Mouse (Mus musculus): ENCODE data around the gene Sgms2. TPM values are rescaled to one million over a fixed set of nuclear protein-coding genes. Genes with fewer than 3 reads are reported as not detected.

The Sgms2 gene
- total RNA-seq, 2 experiments from 2014 or later, result 3.3 to 25.5 TPM

DNA sequence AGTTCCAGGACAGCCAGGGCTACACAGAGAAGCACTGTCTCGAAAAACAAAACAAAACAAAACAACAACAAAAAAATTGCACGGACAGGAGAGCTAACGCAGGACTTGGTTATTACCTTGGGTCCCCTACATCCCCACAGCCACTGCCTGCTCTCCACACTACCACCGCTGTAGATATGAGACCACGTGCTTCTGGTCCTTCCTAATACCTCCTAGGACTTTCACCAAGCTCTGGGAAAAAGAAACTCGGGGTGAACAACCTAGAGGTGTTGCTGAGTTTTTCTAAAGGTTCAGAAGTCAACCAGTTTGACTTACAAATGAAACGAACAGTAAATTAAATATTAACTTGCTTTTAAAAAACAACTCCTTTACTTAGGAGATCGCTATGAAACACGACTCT lies 2.8 kb downstream of the Sgms2 start:
- no peak for DNase-seq

DNA sequence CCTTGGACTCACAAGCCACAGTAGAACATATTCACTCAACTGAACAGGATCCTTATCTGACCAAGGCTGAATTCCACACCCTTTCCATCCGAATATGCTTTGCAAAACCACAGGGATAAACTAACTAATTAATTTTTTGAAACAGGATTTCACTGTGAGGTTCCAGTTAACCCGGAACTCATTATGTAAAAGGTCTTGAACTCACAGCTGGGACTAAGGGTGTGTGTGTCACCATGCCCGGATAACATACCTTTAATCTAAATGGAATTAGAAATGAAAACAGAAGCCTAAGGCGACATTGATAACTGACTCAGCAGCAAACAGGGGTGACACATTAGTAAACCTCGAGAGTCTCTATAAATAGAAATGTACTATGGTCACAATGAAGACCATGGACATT lies 5.8 kb downstream of the Sgms2 start:
- no peak for DNase-seq

DNA sequence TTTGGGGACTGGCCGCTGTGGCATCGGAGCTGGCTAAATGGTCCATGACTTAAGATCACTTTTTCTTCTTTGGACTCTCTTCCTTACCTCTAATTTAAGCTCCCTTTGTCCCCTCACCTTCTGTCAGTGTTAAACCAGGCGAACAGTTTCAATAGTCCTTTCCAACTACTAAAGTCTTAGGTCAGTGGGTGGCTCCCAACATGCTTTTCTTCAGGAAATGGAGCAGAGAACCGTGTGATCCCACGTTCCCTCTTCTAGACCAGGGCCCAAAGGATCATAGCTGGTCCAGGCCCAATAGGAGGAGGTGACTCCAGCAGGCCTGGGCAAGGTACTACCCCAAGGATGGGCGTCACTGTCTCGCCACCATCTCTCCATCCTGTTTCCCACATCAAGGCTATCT lies 7.6 kb downstream of the Sgms2 start:
- DNase-seq, result no peak

DNA sequence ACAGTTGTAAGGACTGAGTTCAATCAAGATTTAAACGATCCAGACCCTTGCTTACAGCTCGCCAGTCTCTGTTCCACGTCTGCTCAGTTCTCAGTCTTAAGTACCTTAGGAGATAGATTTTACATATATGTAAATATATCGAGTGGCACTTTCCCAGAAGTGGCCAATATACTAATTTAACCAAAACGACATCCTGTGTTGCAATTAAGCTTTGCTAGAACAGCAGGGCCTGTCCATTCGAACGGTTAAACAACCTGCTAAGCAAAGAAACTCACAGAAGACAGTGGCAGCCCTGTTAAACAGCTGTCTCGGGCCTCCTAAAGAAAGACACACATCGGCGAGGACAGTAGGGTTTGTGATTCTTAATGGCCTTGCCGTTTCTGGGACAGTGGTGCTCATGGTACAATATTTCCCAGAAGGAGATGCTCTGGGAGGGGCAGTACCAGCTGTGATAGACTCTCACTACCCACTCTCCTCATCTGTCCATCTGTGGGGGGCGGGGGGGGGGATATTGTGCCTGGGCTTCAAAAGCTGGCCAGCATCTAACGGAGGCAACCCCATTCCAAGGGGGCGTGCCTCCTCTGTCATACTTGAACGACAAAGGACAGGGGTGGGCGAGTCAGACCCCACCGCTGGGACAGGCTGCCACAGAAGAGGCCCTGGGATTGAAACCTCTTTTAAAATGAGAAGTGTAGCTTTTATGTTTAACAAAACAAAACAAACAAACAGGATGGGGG lies 9.1 kb downstream of the Sgms2 start:
- no peak for DNase-seq

DNA sequence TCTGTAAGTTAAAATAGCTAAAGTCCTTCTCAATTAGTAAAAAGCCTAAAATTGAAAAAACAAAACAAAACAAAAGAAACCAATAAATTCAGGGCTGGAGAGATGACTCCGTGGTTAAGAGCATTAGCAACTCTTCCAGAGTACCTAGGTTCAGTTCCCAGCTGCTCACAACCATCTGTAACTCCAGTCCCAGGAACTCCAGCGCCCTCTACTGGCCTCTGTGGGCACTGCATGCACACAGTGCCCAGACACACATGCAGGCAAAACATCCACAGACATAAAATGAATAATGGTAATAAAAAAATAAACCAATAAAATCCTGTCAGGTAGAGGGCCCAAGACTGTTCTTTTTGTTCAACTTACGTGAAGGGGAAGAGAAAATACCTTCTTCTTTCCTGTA lies 10.6 kb downstream of the Sgms2 start:
- DNase-seq, result no peak

DNA sequence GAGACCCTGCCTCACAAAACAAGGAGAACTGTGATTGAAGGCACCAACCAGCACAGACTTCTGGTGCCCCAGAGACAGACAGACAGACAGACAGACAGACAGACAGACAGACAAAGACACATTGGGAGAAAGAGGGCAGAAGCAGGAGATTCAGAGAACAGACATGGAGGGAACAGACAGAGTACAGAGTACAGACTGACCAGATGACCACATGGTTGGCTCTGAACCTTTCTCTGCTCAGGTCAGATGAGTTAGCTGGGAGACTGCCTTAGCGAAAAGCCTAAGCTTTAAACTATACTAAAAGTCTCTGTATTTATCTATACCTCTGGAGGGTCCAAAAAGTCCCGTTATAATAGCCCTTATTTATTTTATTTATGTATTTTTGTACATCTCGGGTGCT lies 11.8 kb downstream of the Sgms2 start:
- no peak for DNase-seq

DNA sequence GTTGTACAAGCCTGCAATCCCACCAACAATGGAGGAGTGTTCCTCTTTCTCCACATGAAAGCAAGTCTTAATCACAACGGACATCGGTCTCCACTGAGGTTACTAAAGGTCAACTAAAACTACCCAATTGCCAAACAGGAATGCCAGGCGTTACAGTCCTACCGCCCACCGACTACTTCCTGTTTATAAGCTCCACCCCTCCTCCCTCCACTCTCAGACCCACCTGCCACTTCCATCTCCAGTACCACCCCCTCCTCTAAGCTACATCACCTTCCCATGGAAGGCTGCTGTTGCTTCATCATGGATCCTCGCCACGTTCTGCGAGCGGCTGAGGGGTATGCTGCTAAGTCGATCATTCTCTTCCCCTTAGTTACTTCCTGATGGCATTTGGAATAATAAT lies 15.2 kb downstream of the Sgms2 start:
- DNase-seq, result no peak

DNA sequence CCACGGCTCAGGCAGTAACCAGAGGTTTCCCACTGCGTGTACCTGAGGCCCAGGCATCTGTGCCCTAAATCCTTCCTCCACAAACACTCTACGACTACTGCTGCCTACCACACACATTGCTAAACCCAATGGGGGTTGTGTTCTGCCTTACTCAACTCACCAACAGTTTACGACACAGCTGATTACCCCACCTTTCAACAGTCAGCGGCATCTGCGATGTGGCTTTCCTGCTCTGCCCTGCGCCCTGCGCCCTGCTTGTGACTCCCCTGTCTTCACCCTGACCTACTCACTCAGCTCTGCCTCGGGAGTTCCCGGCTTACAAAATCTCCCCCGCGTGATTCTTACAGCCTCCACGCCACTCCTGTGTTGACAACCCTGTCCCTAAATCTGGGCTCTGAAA lies 16.7 kb downstream of the Sgms2 start:
- DNase-seq, result no peak

DNA sequence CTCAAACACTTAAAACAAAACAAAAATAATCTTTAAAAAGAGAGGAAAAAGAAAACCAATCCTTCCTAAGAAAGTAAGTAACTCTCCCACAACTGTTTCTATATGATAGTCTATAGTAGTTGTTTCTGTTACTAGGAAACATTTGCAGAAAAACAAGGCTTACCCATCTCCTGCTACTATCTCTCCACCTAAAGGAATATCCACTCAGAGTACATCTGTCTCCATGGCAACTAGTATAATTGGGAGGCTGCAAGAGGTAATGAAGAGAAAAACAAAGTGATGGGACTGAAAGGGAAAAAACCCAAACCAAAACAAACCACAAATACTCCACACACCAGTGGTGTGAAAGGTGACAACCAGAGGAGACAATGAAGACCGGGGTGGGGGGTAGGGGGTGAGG lies 17.7 kb downstream of the Sgms2 start:
- no peak for DNase-seq

DNA sequence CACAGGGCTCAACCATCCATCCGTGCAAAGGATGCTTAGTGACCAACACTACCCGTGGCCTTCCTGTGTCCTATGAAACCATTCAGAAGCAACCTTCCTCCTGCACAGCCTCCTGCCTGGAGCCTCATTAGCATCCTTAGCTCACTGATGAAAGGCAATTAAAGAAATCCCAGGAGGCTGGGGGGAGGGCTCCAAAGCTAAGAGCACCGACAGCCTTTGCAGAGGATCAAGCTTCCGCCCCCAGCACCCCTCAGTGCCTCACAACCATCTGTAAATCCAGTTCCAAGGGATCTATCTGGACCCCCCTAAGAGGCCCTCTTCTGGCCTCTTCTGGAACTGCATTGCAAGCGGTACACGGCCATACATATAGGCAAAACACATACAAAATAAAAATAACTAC lies 19.4 kb downstream of the Sgms2 start:
- DNase-seq, result no peak

DNA sequence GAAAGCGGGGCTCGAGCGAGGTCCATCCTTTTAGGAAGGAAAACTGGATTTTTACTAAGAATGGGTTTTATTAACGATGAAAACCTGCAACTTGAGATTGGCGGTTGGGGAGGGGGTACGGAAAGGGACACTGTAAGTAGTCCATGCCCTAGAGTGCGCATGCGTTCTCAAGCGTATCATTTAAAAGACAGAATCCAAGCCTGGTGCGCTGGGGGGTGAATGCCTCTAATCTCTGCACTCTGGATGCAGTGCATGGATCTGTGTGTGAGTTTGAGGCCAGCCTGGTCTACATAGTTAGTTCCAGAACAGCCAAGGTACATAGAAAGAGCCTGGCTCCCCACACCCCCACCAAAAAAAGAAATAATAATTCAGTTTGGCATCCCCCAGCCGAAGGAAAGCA lies 19.8 kb downstream of the Sgms2 start:
- no peak for DNase-seq

DNA sequence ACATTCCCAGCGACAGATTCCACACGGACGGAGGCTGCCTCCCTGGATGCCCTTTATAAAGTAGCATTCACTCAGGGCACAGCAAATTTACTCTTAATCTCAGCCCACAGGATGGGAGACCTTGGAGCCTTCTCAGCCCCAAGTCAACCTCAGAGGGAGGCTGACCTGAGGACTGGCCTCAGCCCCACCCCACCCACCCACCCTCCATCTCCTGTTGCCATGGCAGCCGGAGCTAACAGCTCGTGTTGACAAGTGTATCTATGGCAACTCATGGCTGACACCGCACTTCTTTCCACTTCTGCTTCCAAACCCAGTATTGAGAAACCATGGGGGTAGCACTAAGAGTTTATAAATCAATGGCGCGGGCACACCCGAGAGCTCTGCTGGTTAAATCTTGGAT lies 20.4 kb downstream of the Sgms2 start:
- no peak for DNase-seq

DNA sequence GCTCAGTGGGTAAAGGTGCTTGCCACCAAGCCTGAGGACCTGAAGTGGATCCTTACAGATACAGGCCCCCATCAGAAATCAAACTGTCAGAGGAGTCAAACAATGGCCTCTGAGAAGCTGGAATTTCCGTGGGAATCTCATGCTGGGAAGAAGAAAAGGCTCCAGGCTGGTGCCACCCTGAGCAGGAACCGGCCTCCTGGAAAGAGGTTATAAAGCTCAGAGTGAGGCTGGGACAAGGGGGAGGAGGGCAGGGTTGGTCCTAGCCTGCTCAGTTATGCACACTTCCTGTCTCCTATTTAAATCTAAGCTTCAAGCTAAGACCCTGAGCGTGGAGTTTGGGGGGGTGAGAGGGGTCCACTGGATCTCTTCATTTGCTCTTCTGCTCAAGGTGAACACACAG lies 21.6 kb downstream of the Sgms2 start:
- DNase-seq, result no peak

DNA sequence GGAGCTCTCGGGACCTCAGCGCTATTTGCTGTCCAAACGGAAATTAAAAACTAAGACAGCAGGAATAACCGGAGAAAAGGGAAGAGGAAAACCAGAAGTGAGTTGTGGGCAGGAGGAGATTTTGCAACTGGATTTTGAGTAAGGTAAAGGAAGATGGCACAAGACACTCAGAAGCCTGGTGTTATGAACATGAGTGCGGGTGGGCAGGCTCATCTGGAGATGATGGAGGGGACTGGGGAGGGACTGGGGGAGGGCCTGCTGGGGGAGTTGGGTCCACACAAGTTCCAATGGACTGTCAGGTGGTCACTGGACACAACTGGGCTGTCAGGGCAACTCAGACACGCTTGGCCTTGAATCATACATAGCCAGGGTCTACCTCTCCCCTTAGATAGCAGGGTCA lies 24.8 kb downstream of the Sgms2 start:
- DNase-seq, result no peak

DNA sequence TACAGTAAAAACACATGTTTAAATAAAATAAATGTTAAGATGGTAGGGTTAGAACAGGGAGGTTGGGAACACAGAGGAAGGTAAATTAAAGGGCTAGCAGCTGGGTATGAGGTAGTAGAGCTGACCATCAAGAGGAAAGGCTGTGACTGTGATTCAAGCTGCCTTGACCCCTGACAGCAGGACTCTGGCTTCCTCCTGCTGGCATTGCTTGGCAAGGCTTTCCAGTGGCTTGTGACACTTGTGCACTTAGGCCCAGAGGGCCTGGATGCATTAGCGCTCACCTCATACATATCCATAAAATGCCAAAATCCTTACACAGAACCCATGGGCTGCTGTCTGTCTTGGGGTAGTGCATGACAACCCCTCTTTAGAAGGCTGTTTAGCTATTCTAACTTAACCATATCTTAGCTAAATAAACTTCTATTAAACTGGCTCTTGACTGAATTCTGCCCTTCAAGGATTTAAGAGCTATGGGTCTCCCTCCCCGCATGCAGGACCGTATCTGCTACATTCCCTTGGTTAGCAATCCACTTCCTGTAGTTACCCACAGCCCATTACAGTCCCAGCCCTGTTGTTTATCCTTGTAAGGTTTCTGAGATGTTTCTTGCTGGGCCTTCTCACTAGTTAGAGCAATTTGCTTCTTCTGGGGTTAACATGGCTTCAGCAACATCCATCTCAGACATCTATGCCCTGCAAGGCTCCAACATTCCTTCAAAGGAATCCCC lies 25.5 kb downstream of the Sgms2 start:
- DNase-seq, result no peak

DNA sequence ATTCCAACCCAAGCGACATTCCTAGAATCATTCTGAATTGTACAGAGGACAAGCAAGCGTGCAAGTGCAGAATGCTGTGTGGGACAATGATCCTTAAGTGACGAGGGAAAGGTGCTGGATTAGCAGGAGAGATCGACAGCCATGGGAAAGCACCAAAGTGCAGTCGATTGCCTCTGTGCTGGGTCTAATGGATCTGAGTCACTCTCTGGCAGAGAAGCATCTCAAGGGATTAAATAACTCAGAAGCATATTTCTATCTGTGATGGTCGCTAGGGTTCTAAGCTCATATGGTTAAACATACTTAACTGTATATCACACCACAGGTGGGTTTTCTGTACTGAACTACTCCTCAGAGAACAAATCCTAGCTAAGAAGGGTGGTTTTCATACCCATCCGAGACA lies 118.2 kb downstream of the Sgms2 start:
- no peak for DNase-seq

DNA sequence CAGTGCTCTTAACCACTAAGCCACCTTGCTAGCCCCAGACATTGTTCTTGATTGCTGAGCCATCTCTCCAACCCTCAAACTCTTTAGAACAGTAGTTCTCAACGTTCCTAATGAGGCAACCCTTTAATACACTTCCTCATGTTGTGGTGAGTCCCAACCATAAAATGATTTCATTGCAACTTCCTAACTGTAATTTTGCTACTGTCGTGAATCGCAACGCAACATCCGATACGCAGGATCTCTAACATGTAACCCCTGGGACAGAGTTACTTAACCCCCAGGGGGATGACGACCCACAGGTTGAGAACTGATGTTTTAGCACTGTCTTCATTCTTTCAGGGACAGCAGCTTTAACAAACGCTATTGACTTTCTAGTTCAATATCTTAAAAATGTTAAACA lies 122.5 kb downstream of the Sgms2 start:
- DNase-seq, result no peak

DNA sequence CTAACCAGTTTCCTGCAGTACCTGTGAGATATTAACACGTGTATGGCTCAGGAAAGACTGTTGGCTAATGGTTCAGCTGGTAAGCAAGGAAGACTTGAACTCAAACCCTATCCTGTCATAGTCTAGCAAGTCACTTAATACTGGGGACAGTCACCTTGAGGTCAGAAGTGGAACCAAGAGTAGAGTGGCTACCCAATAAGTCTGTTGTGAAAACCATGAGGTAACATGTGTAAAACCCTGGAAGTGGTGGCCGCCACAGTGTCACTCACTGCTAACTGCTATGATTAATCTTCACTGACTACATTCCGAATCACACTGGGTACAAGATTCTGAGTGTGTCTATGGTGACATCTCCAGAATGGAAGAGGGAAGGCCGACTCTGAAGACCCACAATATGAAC lies 123.8 kb downstream of the Sgms2 start:
- DNase-seq, result no peak

DNA sequence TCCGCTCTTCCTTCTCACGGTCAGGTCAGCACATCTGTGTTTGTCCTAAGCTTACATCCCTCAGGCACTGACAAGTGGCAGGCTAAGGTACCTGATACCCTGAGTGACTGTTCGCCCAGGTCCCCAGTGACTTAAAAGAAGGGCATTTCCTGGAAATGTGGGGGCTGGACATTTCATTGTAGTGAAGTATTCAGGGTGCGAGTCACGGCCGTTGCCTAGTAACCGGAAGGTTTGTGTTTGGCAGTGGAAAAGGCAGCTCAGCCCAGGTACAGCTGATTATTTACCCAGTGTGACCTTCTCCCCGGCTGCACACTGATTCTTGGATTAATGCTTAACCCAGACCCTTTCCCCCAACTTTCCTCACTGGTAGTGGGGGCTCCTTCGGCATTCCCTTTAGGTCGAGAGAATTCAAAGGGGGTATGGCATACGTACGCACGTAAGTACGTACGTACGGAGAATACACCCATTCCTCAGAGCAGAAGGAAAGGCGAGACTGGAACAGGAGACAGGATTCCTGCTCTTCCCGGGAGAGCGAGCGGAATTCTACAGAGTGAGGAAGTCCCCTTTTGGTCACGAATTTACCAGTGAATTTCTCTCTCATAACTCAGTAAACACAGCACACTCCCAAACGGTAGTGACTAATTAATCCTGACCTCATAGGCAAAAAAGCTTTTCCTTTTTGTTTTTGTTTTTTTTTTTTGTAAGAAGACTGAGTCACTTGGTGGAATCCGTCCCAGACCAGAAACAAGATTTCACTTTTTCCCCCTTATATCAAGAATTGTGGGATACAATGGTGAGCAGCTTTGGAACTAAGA lies 126.4 kb downstream of the Sgms2 start:
- no peak for DNase-seq

DNA sequence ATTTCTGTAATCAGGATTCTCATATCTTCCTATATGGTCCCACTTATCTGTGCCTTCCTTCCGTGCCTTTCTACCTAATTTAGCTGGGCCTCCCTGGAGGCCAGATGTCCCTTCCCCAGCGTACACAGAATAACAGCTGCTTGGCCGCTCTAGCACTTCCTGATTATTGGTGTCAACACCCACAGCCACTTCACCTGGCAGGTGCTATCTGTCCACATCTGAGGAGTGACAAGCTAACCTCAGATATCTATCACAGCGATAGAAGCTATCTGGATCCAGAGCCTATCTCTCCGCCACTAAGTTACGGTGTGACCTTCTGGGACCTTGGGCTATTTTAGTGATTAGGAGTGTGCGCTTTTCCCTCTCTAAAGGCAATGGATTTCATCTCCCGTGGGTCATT lies 127.0 kb downstream of the Sgms2 start:
- DNase-seq, result no peak

DNA sequence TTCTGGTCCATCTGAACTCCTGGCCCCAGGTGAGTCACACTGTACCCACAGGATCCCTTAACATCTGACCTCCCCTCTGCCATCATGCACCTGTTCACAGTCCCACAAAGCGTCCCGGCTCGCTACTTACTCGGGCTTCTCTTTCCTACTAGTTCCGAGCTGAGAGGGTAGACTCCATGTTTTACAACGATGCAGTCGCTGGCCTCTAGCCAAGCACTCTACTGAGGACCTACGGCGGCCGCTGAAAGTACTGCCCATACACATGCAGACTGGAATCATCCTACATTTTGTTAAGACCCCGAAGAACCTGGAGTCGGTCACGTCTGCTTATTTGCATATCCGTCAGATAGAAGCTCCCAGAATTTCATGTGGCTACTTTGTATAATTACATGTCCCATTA lies 127.6 kb downstream of the Sgms2 start:
- no peak for DNase-seq

DNA sequence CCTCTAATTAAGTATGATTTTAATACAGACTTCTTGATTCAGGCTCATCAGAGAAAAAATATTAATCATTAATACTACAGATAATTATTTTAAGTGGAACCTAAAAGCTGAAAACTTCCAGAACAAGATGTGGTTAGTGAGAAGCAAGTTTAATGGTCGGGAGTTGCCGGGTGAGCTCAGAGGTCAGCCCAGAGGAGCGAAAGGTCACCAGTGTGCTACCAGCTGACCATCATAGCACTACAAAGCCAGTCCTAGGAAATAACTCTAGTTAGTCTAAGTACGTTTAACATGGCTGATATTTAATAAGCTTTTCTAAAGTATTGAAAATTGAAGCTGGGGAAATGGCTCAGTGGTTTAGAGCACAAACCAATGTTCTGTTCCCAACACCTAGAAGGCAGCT lies 129.3 kb downstream of the Sgms2 start:
- no peak for DNase-seq

DNA sequence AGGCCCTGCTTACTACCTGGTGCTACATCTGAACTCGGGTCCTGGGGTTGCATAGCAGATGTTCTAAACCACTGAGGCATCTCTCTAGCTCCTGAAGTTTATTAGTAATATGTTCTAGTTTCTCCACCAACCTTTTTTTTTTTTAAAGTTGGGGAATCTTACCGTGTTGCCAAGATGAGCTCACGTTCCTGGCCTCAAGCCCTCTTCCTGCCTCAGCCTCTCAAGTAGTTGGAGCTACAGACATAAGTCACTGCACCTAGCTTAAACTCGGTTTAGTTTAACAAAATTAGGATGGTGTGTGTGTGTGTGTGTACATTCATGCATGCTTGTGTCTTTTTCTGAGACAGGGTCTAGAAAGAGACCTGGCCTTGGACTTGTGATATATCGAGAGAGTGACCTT lies 132.2 kb downstream of the Sgms2 start:
- DNase-seq, result no peak
